Mouse (Mus musculus) lung, embryonic 16.5 days (tissue): ENCODE results near the gene Ldhb. TPM values are rescaled to one million over a fixed set of nuclear protein-coding genes. Genes with fewer than 3 reads are reported as not detected.
"Not testable (repeated sequence)": the region's sequence is repeated elsewhere in the genome, so short reads cannot be mapped to it uniquely, and the experiment has no call there.

Source experiments
- ATAC-seq: fragments of 200-750 bp; cut with Nextera tagmentation; 2 replicates; pipeline ENCODE4 v1.8.0; 2017; ENCODE audit warnings: low read depth, mild to moderate bottlenecking, moderate library complexity
- H3K27ac ChIP-seq: fragments of 300-500 bp; sonication (generic); 2 replicates; pipeline ENCODE4 v1.5.1; 2014; ENCODE audit warnings: mild to moderate bottlenecking, control low read depth, low read length
- H3K27me3 ChIP-seq: fragments of 300-500 bp; sonication (generic); 2 replicates; pipeline ENCODE4 v1.6.1; 2014; ENCODE audit warnings: low read depth, low read length, mixed read lengths; ENCODE audit not compliant: control insufficient read depth, insufficient read depth
- H3K36me3 ChIP-seq: fragments of 300-500 bp; sonication (generic); 2 replicates; pipeline ENCODE4 v1.6.1; 2014; ENCODE audit warnings: low read length; ENCODE audit not compliant: control insufficient read depth, insufficient read depth
- H3K4me1 ChIP-seq: fragments of 300-500 bp; sonication (generic); replicated peaks from 2 replicates; pipeline ENCODE4 v1.6.1; 2014; ENCODE audit warnings: low read length, mixed read lengths; ENCODE audit not compliant: control insufficient read depth, insufficient read depth
- H3K4me2 ChIP-seq: fragments of 300-500 bp; sonication (generic); 2 replicates; pipeline ENCODE4 v1.6.1; 2014; ENCODE audit warnings: low read depth, low read length, control low read depth
- H3K4me3 ChIP-seq: fragments of 300-500 bp; sonication (generic); 2 replicates; pipeline ENCODE4 v1.5.1; 2014; ENCODE audit warnings: mild to moderate bottlenecking, low read length, control low read depth
- H3K9ac ChIP-seq: fragments of 300-500 bp; sonication (generic); 2 replicates; pipeline ENCODE4 v1.6.1; 2014; ENCODE audit warnings: low read length, control low read depth
- H3K9me3 ChIP-seq: fragments of 300-500 bp; sonication (generic); 2 replicates; pipeline ENCODE4 v1.6.1; 2016; ENCODE audit warnings: low read length; ENCODE audit not compliant: control insufficient read depth
- WGBS: fragments of 180-500 bp; shearing (Covaris S2); extraction: QIAGEN DNeasy Blood & Tissue Kit; methylation state at CpG from one replicate; pipeline ENCODE4 v1.1.7; 2014; 5-methylcytosine and 5-hydroxymethylcytosine counted together
- polyA plus RNA-seq: library from polyadenylated mRNA; unstranded; fragments of >200 nt; fragmentation: Nextera tagmentation; extraction: Ambion mirVana; gene quantifications from 2 replicates; pipeline ENCODE4 v1.2.1, GENCODE M21; 2015

Gene Ldhb
- polyA plus RNA-seq, 1 experiment from 2014 or later, result 226 TPM

- Histone ChIP-seq H3K9me3 (no peaks in the 10 kb centered on the region), H3K27ac (no peak overlapping the region), H3K27me3 (no peaks in the 10 kb centered on the region), H3K36me3 (no peaks in the 10 kb centered on the region), H3K4me2 (no peak overlapping the region), H3K4me3 (no peak overlapping the region), H3K9ac (no peak overlapping the region), H3K4me1 (peaks cover 11% of the 10 kb centered on the region; the same call in 1 of the 2 replicates)
- ATAC-seq, result peak; percentile 87
- WGBS, result 2% methylated on average over 4 of the region's 4 CpGs
These were observed 17.0 kb upstream of the Ldhb start for GRCm38 (mm10) chr6:142524635-142525308.

DNA sequence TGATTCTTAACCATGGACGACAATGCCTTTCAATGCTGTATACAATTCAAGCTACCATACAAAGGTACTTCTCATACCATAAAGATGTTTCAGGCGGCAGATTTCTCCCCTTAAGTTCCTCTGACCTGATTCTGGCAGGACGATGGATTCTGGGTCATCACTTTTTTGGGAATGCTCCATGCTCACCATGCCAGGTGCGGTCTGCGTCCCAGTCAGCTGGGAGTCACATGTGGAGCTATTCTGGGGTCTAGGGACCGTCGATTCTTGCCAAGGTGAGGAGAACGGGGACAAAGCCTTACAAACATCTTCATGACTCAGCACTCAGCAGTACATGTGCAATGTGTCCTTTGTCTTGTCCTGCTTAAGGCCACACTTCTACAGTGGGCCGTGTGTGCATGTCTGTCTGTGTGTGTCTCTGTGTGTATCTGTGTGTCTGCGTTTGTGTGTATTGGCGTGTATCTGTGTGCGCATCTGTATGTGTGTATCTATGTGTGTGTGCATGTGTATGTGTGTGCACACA lies 13.9 kb upstream of the Ldhb start:
- no peak for ATAC-seq
- Histone ChIP-seq H3K36me3 (no peaks in the 10 kb centered on the region), H3K4me1 (no peaks in the 10 kb centered on the region), H3K9ac (no peak overlapping the region), H3K9me3 (no peaks in the 10 kb centered on the region), H3K4me3 (no peak overlapping the region), H3K4me2 (no peak overlapping the region), H3K27me3 (no peaks in the 10 kb centered on the region), H3K27ac (no peak overlapping the region)
- WGBS, result 76% methylated on average over 12 of the region's 12 CpGs

- ATAC-seq, result 0 out of 2 replicates have a peak, but pooled peaks have one; percentile 33
- H3K9me3 ChIP-seq, result no peaks in the 10 kb centered on the region
- no peaks in the 10 kb centered on the region for H3K4me1 ChIP-seq
- H3K4me3 ChIP-seq, result no peak overlapping the region
- H3K4me2 ChIP-seq, result no peak overlapping the region
- H3K36me3 ChIP-seq, result no peaks in the 10 kb centered on the region
- no peak overlapping the region for H3K27ac ChIP-seq
- no peak overlapping the region for H3K9ac ChIP-seq
- 3% methylated on average over 6 of the region's 6 CpGs for WGBS
- no peaks in the 10 kb centered on the region for H3K27me3 ChIP-seq
These were observed 11.4 kb upstream of the Ldhb start for GRCm38 (mm10) chr6:142519110-142519509.

GRCm38 (mm10) chr6:142515379-142515778 lies 7.6 kb upstream of the Ldhb start:
- H3K9ac ChIP-seq, H3K27me3 ChIP-seq, H3K4me2 ChIP-seq, H3K27ac ChIP-seq, ATAC-seq, H3K4me3 ChIP-seq, H3K9me3 ChIP-seq, H3K36me3 ChIP-seq, H3K4me1 ChIP-seq: not testable (repeated sequence)
- WGBS, result 64% methylated on average over 8 of the region's 9 CpGs

GRCm38 (mm10) chr6:142514912-142515311 lies 7.2 kb upstream of the Ldhb start:
- no peaks in the 10 kb centered on the region for H3K9me3 ChIP-seq
- 6% methylated on average over 10 of the region's 10 CpGs for WGBS
- H3K4me3 ChIP-seq, result no peak overlapping the region
- no peak overlapping the region for H3K9ac ChIP-seq
- H3K4me1 ChIP-seq, result no peaks in the 10 kb centered on the region
- ATAC-seq, result no peak
- H3K27ac ChIP-seq, result no peak overlapping the region
- H3K4me2 ChIP-seq, result no peak overlapping the region
- H3K36me3 ChIP-seq, result no peaks in the 10 kb centered on the region
- H3K27me3 ChIP-seq, result no peaks in the 10 kb centered on the region; the same call in 1 of the 2 replicates

DNA sequence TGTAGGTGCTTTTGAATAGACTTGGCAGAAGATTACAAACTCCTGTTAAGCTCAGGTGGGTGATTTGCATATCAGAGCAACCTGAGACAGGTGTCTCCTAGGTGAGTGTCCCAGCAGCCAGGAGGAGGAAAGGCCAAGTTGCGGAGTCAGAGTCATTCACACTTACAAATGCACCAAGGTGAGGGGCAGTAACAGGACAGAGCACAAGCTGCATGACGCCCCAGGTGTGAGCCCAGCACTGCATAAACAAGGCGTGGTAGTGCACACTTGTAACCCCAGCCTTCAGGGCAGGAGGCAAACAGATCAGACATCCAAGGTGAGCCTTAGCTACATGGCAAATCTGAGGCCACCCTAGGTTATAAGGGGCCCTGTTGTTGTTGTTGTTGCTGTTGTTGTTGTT lies 5.1 kb upstream of the Ldhb start:
- Histone ChIP-seq H3K27ac (no peak overlapping the region), H3K36me3 (no peaks in the 10 kb centered on the region), H3K4me1 (peaks cover 5% of the 10 kb centered on the region), H3K9me3 (no peaks in the 10 kb centered on the region), H3K4me3 (no peak overlapping the region), H3K9ac (no peak overlapping the region), H3K4me2 (no peak overlapping the region), H3K27me3 (no peaks in the 10 kb centered on the region; the same call in 1 of the 2 replicates)
- ATAC-seq, result no peak
- WGBS, result 23% methylated on average over 3 of the region's 3 CpGs

GRCm38 (mm10) chr6:142511516-142512135 lies 3.9 kb upstream of the Ldhb start:
- Histone ChIP-seq H3K9me3 (no peaks in the 10 kb centered on the region), H3K36me3 (no peaks in the 10 kb centered on the region), H3K9ac (no peak overlapping the region), H3K4me2 (no peak overlapping the region), H3K4me1 (peaks cover 10% of the 10 kb centered on the region), H3K4me3 (no peak overlapping the region), H3K27me3 (no peaks in the 10 kb centered on the region; the same call in 1 of the 2 replicates), H3K27ac (no peak overlapping the region)
- no peak for ATAC-seq
- 25% methylated on average over 12 of the region's 12 CpGs for WGBS

GRCm38 (mm10) chr6:142508663-142509062 lies 906 bp upstream of the Ldhb start:
- Histone ChIP-seq H3K27me3 (no peaks in the 10 kb centered on the region; the same call in 1 of the 2 replicates), H3K4me1 (peaks cover 11% of the 10 kb centered on the region), H3K36me3 (no peaks in the 10 kb centered on the region), H3K4me2 (no peak overlapping the region), H3K9me3 (no peaks in the 10 kb centered on the region), H3K27ac (no peak overlapping the region), H3K9ac (no peak overlapping the region), H3K4me3 (no peak overlapping the region)
- 42% methylated on average over 4 of the region's 4 CpGs for WGBS
- no peak for ATAC-seq

DNA sequence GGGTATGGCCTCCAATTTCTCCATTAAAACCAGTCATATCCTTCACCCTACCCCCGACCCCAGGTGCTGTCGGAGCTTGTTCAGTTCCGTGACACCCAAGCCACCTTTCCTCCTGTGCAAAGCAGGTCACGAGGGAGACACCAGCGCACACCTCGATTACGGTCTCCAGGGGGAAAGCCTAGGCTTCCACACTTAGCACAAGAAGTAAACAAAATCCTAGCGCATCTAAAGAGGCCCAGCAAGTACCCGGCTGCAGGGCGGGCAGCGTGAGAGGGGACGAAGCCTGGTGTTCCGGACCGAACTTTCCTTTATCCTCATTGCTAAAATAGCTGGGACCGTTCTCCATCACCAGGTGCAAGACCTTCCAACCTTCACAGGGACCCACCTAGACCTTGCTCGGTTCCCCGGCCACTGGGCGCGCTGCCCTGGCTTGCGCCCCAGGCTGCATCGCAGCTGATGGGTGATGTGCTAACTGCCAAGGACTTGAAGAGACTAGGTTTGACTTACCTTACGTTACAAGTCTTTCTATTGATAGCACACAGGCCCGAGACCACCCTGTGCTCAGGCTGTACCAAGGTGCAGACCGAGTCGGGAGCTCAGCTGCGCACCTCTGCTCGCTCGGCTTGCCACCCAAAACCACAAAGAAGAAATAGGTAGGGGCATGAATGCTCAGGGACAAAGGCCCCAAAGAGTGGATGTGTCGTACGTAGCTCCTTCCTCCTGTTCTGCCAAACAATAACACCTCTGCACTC lies 548 bp downstream of the Ldhb start:
- Histone ChIP-seq H3K27me3 (no peaks in the 10 kb centered on the region; the same call in 1 of the 2 replicates), H3K36me3 (no peaks in the 10 kb centered on the region), H3K27ac (peak overlapping the region; percentile 25; the same call in 1 of the 2 replicates), H3K9me3 (no peaks in the 10 kb centered on the region), H3K4me2 (peak overlapping the region; percentile 84), H3K4me1 (peaks cover 12% of the 10 kb centered on the region), H3K9ac (peak overlapping the region; percentile 70), H3K4me3 (peak overlapping the region; percentile 55)
- ATAC-seq, result peak; percentile 43; the same call in 1 of the 2 replicates
- WGBS, result 1% methylated on average over 30 of the region's 30 CpGs
